Mouse (Mus musculus) hindbrain, embryonic 14.5 days (tissue): ENCODE results near the gene Tspan11. TPM values are rescaled to one million over a fixed set of nuclear protein-coding genes. Genes with fewer than 3 reads are reported as not detected.

Source experiments
- ATAC-seq: fragments of 200-750 bp; cut with Nextera tagmentation; 2 replicates; pipeline ENCODE4 v1.8.0; 2017; ENCODE audit warnings: moderate number of reproducible peaks, mild to moderate bottlenecking, moderate TSS enrichment, moderate library complexity; ENCODE audit not compliant: low FRiP score
- DNase-seq: peaks from one replicate; pipeline ENCODE4 v3.0.0-alpha.2; 2015; ENCODE audit warnings: low spot score
- H3K27ac ChIP-seq: fragments of 300-500 bp; sonication (generic); 2 replicates; pipeline ENCODE4 v1.5.1; 2014; ENCODE audit warnings: mild to moderate bottlenecking, moderate library complexity
- H3K27me3 ChIP-seq: fragments of 300-500 bp; sonication (generic); 2 replicates; pipeline ENCODE4 v1.6.1; 2014; ENCODE audit warnings: mild to moderate bottlenecking, low read length, mixed read lengths; ENCODE audit not compliant: control insufficient read depth, insufficient read depth
- H3K36me3 ChIP-seq: fragments of 300-500 bp; sonication (generic); replicated peaks from 2 replicates; pipeline ENCODE4 v1.6.1; 2014; ENCODE audit not compliant: control insufficient read depth, insufficient read depth
- H3K4me1 ChIP-seq: fragments of 300-500 bp; sonication (generic); replicated peaks from 2 replicates; pipeline ENCODE4 v1.6.1; 2014; ENCODE audit warnings: antibody characterized with exemption, low read length, mixed read lengths; ENCODE audit not compliant: control insufficient read depth, insufficient read depth
- H3K4me2 ChIP-seq: fragments of 300-500 bp; sonication (generic); replicated peaks from 2 replicates; pipeline ENCODE4 v1.6.1; 2014; ENCODE audit warnings: mild to moderate bottlenecking, moderate library complexity
- H3K4me3 ChIP-seq: fragments of 300-500 bp; sonication (generic); replicated peaks from 2 replicates; pipeline ENCODE4 v1.5.1; 2014; ENCODE audit warnings: mild to moderate bottlenecking, low read length
- H3K9ac ChIP-seq: fragments of 300-500 bp; sonication (generic); 2 replicates; pipeline ENCODE4 v1.6.1; 2014
- H3K9me3 ChIP-seq: fragments of 300-500 bp; sonication (generic); 2 replicates; pipeline ENCODE4 v1.6.1; 2016; ENCODE audit warnings: low read length; ENCODE audit not compliant: control insufficient read depth
- WGBS: fragments of 180-500 bp; shearing (Covaris S2); extraction: QIAGEN DNeasy Blood & Tissue Kit; methylation state at CpG from one replicate; pipeline ENCODE4 v1.1.7; 2014; 5-methylcytosine and 5-hydroxymethylcytosine counted together
- polyA plus RNA-seq: library from polyadenylated mRNA; unstranded; fragments of >200 nt; fragmentation: Nextera tagmentation; extraction: Ambion mirVana; gene quantifications from 2 replicates; pipeline ENCODE4 v1.2.1, GENCODE M21; 2014

The Tspan11 gene
- polyA plus RNA-seq, 1 experiment from 2014 or later = 4.2 TPM

DNA sequence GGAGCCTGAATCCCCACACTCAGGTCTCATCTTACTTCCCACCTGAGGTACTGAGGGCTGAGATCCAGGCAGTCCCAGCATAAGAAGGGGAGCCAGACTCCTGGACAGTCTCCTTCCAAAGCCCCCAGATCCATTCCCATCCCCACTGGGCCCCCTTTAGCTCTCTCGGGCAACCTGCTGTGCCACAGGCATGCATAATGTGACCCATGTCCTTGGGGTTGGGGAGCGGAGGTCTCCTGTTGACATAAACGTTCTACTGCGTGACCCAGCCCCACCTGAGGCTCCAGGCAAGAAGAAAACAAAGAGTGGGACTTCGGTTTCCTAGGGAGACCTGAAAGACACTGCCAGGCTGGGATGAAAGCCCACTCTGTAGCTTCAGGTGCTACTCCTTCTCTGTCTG lies 83.5 kb downstream of the Tspan11 start:
- H3K4me3 ChIP-seq = no peak overlapping the region
- no peak overlapping the region for H3K9ac ChIP-seq
- peaks cover 26% of the 10 kb centered on the region for H3K4me1 ChIP-seq
- ATAC-seq (no peak), DNase-seq (no peak)
- no peaks in the 10 kb centered on the region for H3K36me3 ChIP-seq
- no peak overlapping the region for H3K4me2 ChIP-seq
- 59% methylated on average over 5 of the region's 5 CpGs for WGBS
- no peaks in the 10 kb centered on the region for H3K27me3 ChIP-seq
- no peak overlapping the region for H3K27ac ChIP-seq
- H3K9me3 ChIP-seq = no peaks in the 10 kb centered on the region

DNA sequence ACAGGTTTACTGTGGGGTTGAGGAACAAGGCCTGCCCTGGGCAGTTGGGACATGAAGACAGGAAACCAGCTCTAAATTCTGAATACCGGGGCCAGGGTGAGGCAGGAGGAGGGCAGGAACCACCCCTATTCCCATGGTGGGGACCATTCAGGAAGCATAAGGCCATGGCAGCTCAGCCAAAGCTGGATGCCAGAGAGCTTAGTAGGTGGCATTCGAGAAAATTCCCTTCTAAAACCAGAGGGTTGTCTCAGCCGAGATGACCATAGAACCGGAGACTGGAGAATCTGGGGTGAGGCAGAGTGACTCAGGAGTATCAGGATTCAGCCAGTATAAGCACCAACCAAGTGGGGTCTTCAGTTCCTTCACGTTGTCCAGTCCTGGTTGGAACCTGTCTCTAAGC lies 84.5 kb downstream of the Tspan11 start:
- ATAC-seq (no peak), DNase-seq (no peak)
- Histone ChIP-seq H3K4me3 (no peak overlapping the region), H3K27ac (no peak overlapping the region), H3K27me3 (no peaks in the 10 kb centered on the region), H3K9ac (no peak overlapping the region), H3K4me2 (no peak overlapping the region), H3K9me3 (no peaks in the 10 kb centered on the region), H3K36me3 (no peaks in the 10 kb centered on the region), H3K4me1 (peaks cover 23% of the 10 kb centered on the region)
- 90% methylated on average over 5 of the region's 5 CpGs for WGBS

DNA sequence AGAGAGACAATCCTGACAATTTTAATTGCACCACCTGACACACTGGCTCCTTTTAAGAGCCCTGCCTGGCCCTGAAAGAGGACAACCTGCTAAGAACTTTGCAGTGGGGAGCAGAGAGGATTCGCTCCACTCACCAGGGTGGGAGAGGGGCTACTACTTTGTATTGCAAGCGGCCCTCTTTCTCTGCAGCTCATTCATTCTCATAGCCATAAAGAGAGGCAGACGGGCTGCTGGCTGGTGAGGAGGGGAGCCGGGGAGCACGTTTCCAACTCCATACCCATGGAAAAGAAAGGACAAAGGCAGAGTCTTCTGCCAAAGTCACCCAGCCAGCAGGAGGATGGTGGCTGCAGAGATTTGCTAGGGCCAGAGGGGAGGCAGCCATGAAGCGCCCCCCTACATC lies 86.2 kb downstream of the Tspan11 start:
- Histone ChIP-seq H3K9ac (no peak overlapping the region), H3K36me3 (no peaks in the 10 kb centered on the region), H3K27me3 (no peaks in the 10 kb centered on the region), H3K4me2 (no peak overlapping the region), H3K27ac (peak overlapping the region; percentile 47; the same call in 1 of the 2 replicates), H3K4me3 (no peak overlapping the region), H3K4me1 (peaks cover 23% of the 10 kb centered on the region), H3K9me3 (no peaks in the 10 kb centered on the region)
- 16% methylated on average over 6 of the region's 6 CpGs for WGBS
- peak; percentile 44; the same call in 1 of the 2 replicates for ATAC-seq
- DNase-seq = no peak

DNA sequence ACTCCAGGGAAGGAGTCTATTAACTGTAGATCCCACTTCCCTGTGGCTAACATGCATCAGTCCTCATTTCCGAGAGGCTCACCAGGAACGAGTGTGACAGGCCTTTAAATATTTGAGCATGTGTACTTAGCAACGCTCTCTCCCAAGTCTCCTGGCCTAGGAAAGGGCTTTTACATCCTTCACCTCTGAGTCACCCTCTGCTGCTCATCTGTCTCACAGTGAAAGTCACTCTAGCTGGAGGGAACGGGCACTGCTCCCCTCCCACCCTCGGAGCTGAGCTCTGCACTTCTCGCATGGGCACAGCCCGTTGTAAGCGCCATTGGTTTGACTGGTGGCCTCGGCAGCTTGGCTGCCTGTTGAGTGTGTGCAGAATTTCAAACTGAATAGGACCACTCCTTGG lies 86.6 kb downstream of the Tspan11 start:
- Histone ChIP-seq H3K36me3 (no peaks in the 10 kb centered on the region), H3K27me3 (no peaks in the 10 kb centered on the region), H3K4me2 (no peak overlapping the region), H3K9me3 (no peaks in the 10 kb centered on the region), H3K9ac (no peak overlapping the region), H3K27ac (peak overlapping the region; percentile 47), H3K4me1 (peaks cover 27% of the 10 kb centered on the region), H3K4me3 (no peak overlapping the region)
- DNase-seq (no peak), ATAC-seq (peak; percentile 25; the same call in 1 of the 2 replicates)
- 25% methylated on average over 9 of the region's 9 CpGs for WGBS

DNA sequence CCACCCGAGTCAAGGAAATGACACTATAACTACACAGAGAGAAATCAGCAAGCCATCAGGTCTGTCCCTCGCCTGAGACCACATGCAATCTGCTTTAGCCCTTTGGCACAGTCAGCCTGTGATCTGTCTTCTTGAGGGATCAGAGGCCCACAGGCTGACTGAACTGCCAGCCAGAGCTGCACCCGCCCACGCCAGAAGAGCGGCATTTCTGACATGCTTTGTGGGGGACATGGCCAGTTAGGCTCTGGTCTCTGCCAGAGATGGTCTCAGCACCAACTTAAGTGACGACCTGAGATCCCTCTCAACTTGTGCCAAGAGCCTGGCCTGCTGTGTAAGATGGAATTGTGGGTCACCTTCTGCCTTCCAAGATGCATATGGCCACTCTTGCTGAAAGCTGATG lies 89.3 kb downstream of the Tspan11 start:
- Histone ChIP-seq H3K9me3 (no peaks in the 10 kb centered on the region), H3K4me3 (no peak overlapping the region), H3K27ac (no peak overlapping the region), H3K36me3 (no peaks in the 10 kb centered on the region), H3K4me1 (peaks cover 33% of the 10 kb centered on the region), H3K4me2 (no peak overlapping the region), H3K27me3 (no peaks in the 10 kb centered on the region), H3K9ac (no peak overlapping the region)
- ATAC-seq = no peak
- WGBS = 88% methylated on average over 6 of the region's 6 CpGs
- no peak for DNase-seq

DNA sequence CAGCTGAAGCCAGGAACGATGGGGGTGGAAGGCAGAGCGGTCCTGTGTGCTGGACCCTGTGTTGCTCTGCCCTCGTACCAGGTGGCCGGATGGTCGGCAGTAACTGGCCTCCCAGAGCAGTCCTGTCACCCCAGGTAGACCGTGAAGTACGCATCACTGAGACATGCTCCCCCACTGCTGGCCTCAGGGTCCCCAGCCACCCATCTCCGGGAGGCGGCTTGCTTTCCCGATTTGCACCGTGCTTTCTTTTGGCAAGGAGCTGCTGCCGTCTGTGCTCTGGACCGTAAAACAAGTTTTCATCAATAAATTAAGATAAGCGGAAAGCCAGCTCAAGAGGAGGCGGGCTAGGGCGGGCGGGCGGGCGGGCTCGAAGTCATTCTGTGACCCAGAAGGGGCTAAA lies 91.6 kb downstream of the Tspan11 start:
- Histone ChIP-seq H3K9me3 (no peaks in the 10 kb centered on the region), H3K4me3 (no peak overlapping the region), H3K27ac (no peak overlapping the region), H3K27me3 (no peaks in the 10 kb centered on the region), H3K36me3 (no peaks in the 10 kb centered on the region), H3K4me1 (peaks cover 23% of the 10 kb centered on the region), H3K4me2 (no peak overlapping the region), H3K9ac (no peak overlapping the region)
- 46% methylated on average over 20 of the region's 20 CpGs for WGBS
- no peak for DNase-seq
- no peak for ATAC-seq

DNA sequence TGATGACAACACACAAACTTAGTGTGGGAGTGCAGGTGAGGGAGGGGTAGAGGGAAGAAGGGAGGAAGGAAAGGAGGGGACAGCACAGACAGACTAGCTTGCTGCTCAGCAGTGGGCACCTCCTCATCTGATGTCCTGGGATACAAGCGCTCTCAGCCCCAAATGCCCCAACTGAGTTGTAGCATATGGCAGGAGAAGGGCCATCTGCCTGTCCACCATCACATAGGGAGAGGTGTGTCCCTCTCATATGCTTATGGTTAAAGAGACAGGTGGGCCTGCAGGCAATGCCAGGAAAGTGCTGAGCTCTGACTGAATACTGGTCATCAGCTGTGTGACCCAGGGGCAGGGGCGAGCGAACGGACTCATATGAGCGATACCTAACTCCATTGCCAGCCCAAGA lies 92.4 kb downstream of the Tspan11 start:
- H3K4me2 ChIP-seq = no peak overlapping the region
- no peaks in the 10 kb centered on the region for H3K36me3 ChIP-seq
- no peak overlapping the region for H3K9ac ChIP-seq
- no peaks in the 10 kb centered on the region for H3K27me3 ChIP-seq
- DNase-seq (no peak), ATAC-seq (no peak)
- H3K9me3 ChIP-seq = no peaks in the 10 kb centered on the region
- H3K4me1 ChIP-seq = peaks cover 14% of the 10 kb centered on the region
- no peak overlapping the region for H3K4me3 ChIP-seq
- H3K27ac ChIP-seq = no peak overlapping the region
- 96% methylated on average over 5 of the region's 5 CpGs for WGBS

DNA sequence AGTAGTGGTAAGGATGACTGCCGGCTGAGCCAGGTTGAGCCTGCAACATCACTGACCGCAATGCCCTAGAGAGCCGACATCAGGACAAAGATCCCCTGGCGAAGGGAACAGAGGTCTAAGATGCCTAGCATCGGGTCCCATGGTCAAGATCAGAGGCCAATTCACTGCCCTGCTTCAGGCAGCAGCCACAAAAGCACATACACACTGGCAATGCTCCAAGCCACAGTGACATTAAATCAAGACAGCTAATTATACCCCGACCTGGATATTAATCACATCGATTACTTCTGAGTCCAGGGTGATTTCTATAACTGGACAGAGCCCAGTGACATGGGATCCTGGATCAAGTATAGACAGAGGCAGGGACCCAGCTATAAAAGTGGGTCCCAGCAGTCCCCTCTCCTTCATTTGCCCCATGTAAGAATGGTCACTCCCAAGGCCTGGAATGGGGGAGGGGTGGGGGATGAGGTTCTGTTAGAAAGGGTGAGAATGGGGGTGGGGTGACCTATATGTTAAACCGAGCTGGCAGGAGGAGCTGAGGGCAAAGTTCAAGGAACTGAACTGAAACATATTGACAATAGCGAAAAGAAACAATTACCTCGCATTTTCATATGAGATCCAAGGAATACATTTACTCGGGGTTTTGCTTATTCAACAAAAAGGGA lies 93.1 kb downstream of the Tspan11 start:
- Histone ChIP-seq H3K9me3 (no peaks in the 10 kb centered on the region), H3K36me3 (no peaks in the 10 kb centered on the region), H3K4me1 (peaks cover 12% of the 10 kb centered on the region), H3K27ac (no peak overlapping the region), H3K27me3 (no peaks in the 10 kb centered on the region), H3K9ac (no peak overlapping the region), H3K4me2 (no peak overlapping the region), H3K4me3 (no peak overlapping the region)
- DNase-seq (no peak), ATAC-seq (no peak)
- 39% methylated on average over 11 of the region's 11 CpGs for WGBS

DNA sequence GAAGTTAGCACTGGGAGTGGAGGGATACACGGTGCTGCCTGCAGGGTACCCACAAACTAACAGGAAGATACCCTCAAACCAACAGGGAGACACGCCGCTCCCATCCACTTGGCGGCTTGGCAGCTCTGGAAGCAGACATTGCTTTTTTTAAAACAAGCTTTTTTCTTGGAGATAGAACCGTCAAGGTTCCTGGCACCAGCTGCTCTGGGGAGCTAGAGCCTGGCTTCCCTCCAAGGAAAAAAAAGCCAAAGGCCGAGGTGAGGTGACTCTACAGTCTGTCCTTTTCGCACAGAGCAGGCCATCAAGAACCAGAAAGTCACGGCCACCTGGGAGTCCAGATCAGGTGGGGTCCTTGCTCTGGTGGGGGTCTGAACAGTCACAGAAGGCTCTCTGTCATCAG lies 93.8 kb downstream of the Tspan11 start:
- Histone ChIP-seq H3K4me2 (no peak overlapping the region), H3K36me3 (no peaks in the 10 kb centered on the region), H3K9ac (no peak overlapping the region), H3K27ac (no peak overlapping the region), H3K4me1 (peaks cover 12% of the 10 kb centered on the region), H3K9me3 (no peaks in the 10 kb centered on the region), H3K27me3 (no peaks in the 10 kb centered on the region), H3K4me3 (no peak overlapping the region)
- no peak for DNase-seq
- 46% methylated on average over 8 of the region's 8 CpGs for WGBS
- ATAC-seq = no peak

DNA sequence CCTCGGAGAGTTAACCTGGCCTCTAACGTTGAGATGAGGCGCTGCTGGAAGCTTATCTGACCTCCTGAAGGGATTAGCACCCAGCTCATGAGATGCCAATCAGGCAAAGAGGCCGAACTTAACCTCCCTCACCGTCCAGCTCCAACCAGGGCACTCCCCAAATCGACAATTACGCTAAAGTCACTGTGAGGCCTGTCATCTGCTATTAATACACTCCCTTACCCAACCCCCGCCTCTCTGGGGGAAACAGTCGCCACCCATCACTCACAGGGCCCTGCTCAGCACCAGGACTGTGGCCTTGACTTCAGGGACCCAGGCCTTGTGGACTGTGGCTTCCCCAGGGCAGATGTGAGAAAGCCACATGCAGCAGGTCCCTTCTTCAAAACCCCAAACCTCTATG lies 99.0 kb downstream of the Tspan11 start:
- ATAC-seq (no peak), DNase-seq (no peak)
- Histone ChIP-seq H3K4me3 (no peak overlapping the region), H3K9ac (no peak overlapping the region), H3K4me2 (no peak overlapping the region), H3K27me3 (no peaks in the 10 kb centered on the region), H3K36me3 (no peaks in the 10 kb centered on the region), H3K9me3 (no peaks in the 10 kb centered on the region), H3K27ac (no peak overlapping the region), H3K4me1 (no peaks in the 10 kb centered on the region)
- WGBS = 64% methylated on average over 9 of the region's 9 CpGs
